Mouse (Mus musculus) neural tube, embryonic 12.5 days (tissue): ENCODE results near the gene Ttyh3. TPM values are rescaled to one million over a fixed set of nuclear protein-coding genes. Genes with fewer than 3 reads are reported as not detected.

Experiments
- ATAC-seq: fragments of 200-750 bp; cut with Nextera tagmentation; 2 replicates; pipeline ENCODE4 v1.8.0; 2017; ENCODE audit warnings: low read depth, mild to moderate bottlenecking, moderate TSS enrichment, moderate library complexity; ENCODE audit not compliant: low FRiP score
- H3K27ac ChIP-seq: fragments of 300-500 bp; sonication (generic); 2 replicates; pipeline ENCODE4 v1.5.1; 2016
- H3K27me3 ChIP-seq: fragments of 300-500 bp; sonication (generic); replicated peaks from 2 replicates; pipeline ENCODE4 v1.6.1; 2016; ENCODE audit warnings: mild to moderate bottlenecking
- H3K36me3 ChIP-seq: fragments of 300-500 bp; sonication (generic); 2 replicates; pipeline ENCODE4 v1.6.1; 2016; ENCODE audit warnings: mild to moderate bottlenecking
- H3K4me1 ChIP-seq: fragments of 300-500 bp; sonication (generic); 2 replicates; pipeline ENCODE4 v1.6.1; 2016
- H3K4me2 ChIP-seq: fragments of 300-500 bp; sonication (generic); replicated peaks from 2 replicates; pipeline ENCODE4 v1.6.1; 2016; ENCODE audit warnings: mild to moderate bottlenecking
- H3K4me3 ChIP-seq: fragments of 300-500 bp; sonication (generic); 2 replicates; pipeline ENCODE4 v1.5.1; 2016
- H3K9ac ChIP-seq: fragments of 300-500 bp; sonication (generic); 2 replicates; pipeline ENCODE4 v1.6.1; 2016; ENCODE audit warnings: mild to moderate bottlenecking
- H3K9me3 ChIP-seq: fragments of 300-500 bp; sonication (generic); 2 replicates; pipeline ENCODE4 v1.6.1; 2016; ENCODE audit warnings: mild to moderate bottlenecking
- WGBS: fragments of 180-500 bp; shearing (Covaris S2); methylation state at CpG from one replicate; pipeline ENCODE4 v1.1.7; 2016; 5-methylcytosine and 5-hydroxymethylcytosine counted together
- polyA plus RNA-seq: library from polyadenylated mRNA; unstranded; fragments of >200 nt; fragmentation: Nextera tagmentation; extraction: Ambion mirVana; gene quantifications from 2 replicates; pipeline ENCODE4 v1.2.1, GENCODE M21; 2016

Gene Ttyh3
- polyA plus RNA-seq, 1 experiment from 2014 or later, result 83.3 TPM

DNA sequence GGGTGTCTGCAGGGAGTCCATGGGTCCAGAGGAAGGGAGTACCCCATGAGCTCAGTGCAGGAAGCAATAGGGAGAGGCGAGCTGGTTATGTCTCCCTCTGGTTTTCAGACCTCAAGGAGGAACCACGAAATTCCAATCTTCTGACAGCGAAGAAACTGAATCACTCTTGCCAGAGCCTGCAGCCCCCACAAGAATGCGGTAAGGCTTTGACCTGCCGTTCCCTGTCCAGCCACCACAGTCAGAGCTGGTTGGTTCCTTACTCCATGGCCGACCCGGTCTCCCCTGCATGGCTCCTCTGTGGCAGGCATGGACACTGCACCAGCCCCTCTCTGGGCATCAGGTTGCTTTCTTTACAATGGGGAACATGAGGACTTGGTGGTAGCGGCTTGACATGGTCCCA, 44.4 kb downstream of the Ttyh3 start:
- no peaks in the 10 kb centered on the region for H3K27me3 ChIP-seq
- no peak for ATAC-seq
- no peak overlapping the region for H3K4me2 ChIP-seq
- 78% methylated on average over 8 of the region's 8 CpGs for WGBS
- no peak overlapping the region for H3K4me3 ChIP-seq
- no peaks in the 10 kb centered on the region for H3K9me3 ChIP-seq
- peaks cover 54% of the 10 kb centered on the region for H3K4me1 ChIP-seq
- H3K36me3 ChIP-seq, result no peaks in the 10 kb centered on the region
- H3K9ac ChIP-seq, result no peak overlapping the region
- no peak overlapping the region for H3K27ac ChIP-seq

DNA sequence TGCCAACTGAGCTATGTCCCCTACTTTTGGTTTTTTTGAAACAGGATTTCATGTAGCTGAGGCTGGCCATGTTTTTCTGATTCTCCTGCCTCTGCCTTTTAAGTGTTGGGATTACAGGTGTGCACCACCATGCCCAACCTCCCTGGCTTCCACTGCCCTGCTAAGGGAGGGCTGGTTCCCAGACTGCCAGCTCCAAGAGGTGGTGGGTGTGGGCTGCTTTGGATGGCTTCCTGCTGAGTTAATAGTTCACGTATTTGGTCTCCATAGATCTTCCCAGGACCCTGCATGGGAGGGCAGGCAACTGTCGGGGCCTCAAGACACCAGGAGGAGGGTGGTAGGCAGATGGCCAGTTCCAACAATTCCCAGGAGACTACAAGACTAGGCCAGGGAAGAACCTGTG, 46.3 kb downstream of the Ttyh3 start:
- no peak overlapping the region for H3K4me2 ChIP-seq
- ATAC-seq, result no peak
- 28% methylated on average over 2 of the region's 2 CpGs for WGBS
- H3K4me1 ChIP-seq, result peaks cover 35% of the 10 kb centered on the region
- H3K27ac ChIP-seq, result no peak overlapping the region
- H3K9me3 ChIP-seq, result no peaks in the 10 kb centered on the region
- no peak overlapping the region for H3K9ac ChIP-seq
- H3K36me3 ChIP-seq, result no peaks in the 10 kb centered on the region
- H3K27me3 ChIP-seq, result no peaks in the 10 kb centered on the region
- no peak overlapping the region for H3K4me3 ChIP-seq

DNA sequence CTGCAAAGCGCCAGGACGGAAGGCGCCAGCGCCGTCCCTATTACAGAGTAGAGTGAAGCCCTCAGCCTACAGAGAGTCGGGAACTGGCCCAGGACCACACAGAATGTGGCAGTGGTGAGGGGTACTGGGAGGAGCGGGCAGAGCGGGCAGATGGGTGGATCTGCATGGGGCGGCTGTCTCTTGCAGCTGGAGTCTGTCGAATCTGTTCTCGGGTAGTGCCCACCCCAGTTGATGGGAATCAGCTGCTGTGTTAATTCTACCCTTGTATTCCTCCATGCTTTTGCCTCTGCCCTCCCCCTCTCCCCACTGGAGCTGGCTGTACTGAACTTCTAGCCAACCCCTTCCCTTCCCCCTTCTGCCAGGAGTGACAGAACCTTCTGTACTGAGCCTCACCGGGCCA, 47.1 kb downstream of the Ttyh3 start:
- Histone ChIP-seq H3K27ac (no peak overlapping the region), H3K4me1 (peaks cover 32% of the 10 kb centered on the region)

GRCm38 (mm10) chr5:140599939-140600338, 48.9 kb downstream of the Ttyh3 start:
- H3K4me3 ChIP-seq, result no peak overlapping the region
- H3K27ac ChIP-seq, result no peak overlapping the region
- H3K4me2 ChIP-seq, result no peak overlapping the region
- H3K4me1 ChIP-seq, result peaks cover 14% of the 10 kb centered on the region
- H3K9ac ChIP-seq, result no peak overlapping the region
- 34% methylated on average over 5 of the region's 5 CpGs for WGBS
- ATAC-seq, result no peak
- no peaks in the 10 kb centered on the region for H3K36me3 ChIP-seq
- H3K9me3 ChIP-seq, result no peaks in the 10 kb centered on the region
- no peaks in the 10 kb centered on the region for H3K27me3 ChIP-seq

More for the DNA sequence above, 47.1 kb downstream of the Ttyh3 start:
- ATAC-seq, result 0 out of 2 replicates have a peak, but pooled peaks have one; percentile 49
- no peak overlapping the region for H3K9ac ChIP-seq
- H3K36me3 ChIP-seq, result no peaks in the 10 kb centered on the region
- no peaks in the 10 kb centered on the region for H3K9me3 ChIP-seq
- no peak overlapping the region for H3K4me3 ChIP-seq
- 74% methylated on average over 12 of the region's 12 CpGs for WGBS
- no peaks in the 10 kb centered on the region for H3K27me3 ChIP-seq
- no peak overlapping the region for H3K4me2 ChIP-seq

- Histone ChIP-seq H3K4me2 (no peak overlapping the region), H3K27ac (no peak overlapping the region), H3K4me3 (no peak overlapping the region), H3K9ac (no peak overlapping the region), H3K27me3 (no peaks in the 10 kb centered on the region), H3K9me3 (no peaks in the 10 kb centered on the region), H3K36me3 (no peaks in the 10 kb centered on the region), H3K4me1 (peaks cover 12% of the 10 kb centered on the region; the same call in 1 of the 2 replicates)
- WGBS, result 86% methylated on average over 4 of the region's 4 CpGs
- ATAC-seq, result no peak
These were observed 51.0 kb downstream of the Ttyh3 start for GRCm38 (mm10) chr5:140597787-140598186.

GRCm38 (mm10) chr5:140596927-140597588, 51.8 kb downstream of the Ttyh3 start:
- H3K27me3 ChIP-seq, result no peaks in the 10 kb centered on the region
- H3K36me3 ChIP-seq, result no peaks in the 10 kb centered on the region
- no peak overlapping the region for H3K9ac ChIP-seq
- H3K4me3 ChIP-seq, result no peak overlapping the region
- no peak overlapping the region for H3K4me2 ChIP-seq
- WGBS, result 80% methylated on average over 18 of the region's 18 CpGs
- peaks cover 12% of the 10 kb centered on the region; the same call in 1 of the 2 replicates for H3K4me1 ChIP-seq
- ATAC-seq, result no peak
- H3K9me3 ChIP-seq, result no peaks in the 10 kb centered on the region
- H3K27ac ChIP-seq, result no peak overlapping the region

DNA sequence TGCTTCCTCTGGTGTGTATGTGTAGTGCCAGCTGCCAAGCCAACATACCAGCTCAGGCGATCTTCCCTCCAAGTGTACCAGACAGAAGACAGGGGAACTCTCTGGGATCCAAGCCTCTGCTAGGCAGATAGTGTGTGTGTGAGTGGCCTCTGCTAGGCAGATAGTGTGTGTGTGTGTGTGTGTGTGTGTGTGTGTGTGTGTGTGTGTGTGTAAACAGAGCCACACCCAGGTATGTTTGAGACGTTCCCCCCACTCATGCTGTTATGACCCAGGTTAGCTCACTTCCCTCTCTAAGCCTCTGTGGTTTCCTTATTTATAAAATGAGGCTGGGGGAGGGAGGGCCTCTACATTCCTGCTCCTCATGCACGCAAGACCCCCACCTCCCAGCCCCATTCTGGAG, 52.4 kb downstream of the Ttyh3 start:
- Histone ChIP-seq H3K9ac (no peak overlapping the region), H3K9me3 (no peaks in the 10 kb centered on the region), H3K36me3 (no peaks in the 10 kb centered on the region), H3K4me2 (no peak overlapping the region), H3K27ac (no peak overlapping the region), H3K27me3 (no peaks in the 10 kb centered on the region), H3K4me1 (peaks cover 8% of the 10 kb centered on the region; the same call in 1 of the 2 replicates), H3K4me3 (no peak overlapping the region)
- no peak for ATAC-seq
- 77% methylated on average over 3 of the region's 3 CpGs for WGBS

- no peak for ATAC-seq
- Histone ChIP-seq H3K9me3 (no peaks in the 10 kb centered on the region), H3K4me3 (no peak overlapping the region), H3K4me2 (no peak overlapping the region), H3K4me1 (peaks cover 5% of the 10 kb centered on the region; the same call in 1 of the 2 replicates), H3K27me3 (no peaks in the 10 kb centered on the region), H3K9ac (no peak overlapping the region), H3K27ac (no peak overlapping the region), H3K36me3 (no peaks in the 10 kb centered on the region)
- whole genome bisulfite sequencing, result 66% methylated on average over 5 of the region's 5 CpGs
These were observed 54.0 kb downstream of the Ttyh3 start for GRCm38 (mm10) chr5:140594846-140595245.

GRCm38 (mm10) chr5:140589082-140589774, 59.6 kb downstream of the Ttyh3 start:
- H3K27ac ChIP-seq, result no peak overlapping the region
- peaks cover 6% of the 10 kb centered on the region for H3K4me1 ChIP-seq

GRCm38 (mm10) chr5:140583732-140584368, 65.0 kb downstream of the Ttyh3 start:
- Histone ChIP-seq H3K9ac (peak overlapping the region; percentile 9; the same call in 1 of the 2 replicates), H3K36me3 (no peaks in the 10 kb centered on the region), H3K4me3 (no peak overlapping the region), H3K4me2 (peak overlapping the region; percentile 28), H3K27me3 (no peaks in the 10 kb centered on the region), H3K27ac (peak overlapping the region; percentile 62), H3K9me3 (no peaks in the 10 kb centered on the region), H3K4me1 (peaks cover 55% of the 10 kb centered on the region)
- WGBS, result 10% methylated on average over 6 of the region's 6 CpGs
- ATAC-seq, result peak; percentile 80

More at GRCm38 (mm10) chr5:140589082-140589774, 59.6 kb downstream of the Ttyh3 start:
- H3K9ac ChIP-seq, result no peak overlapping the region
- WGBS, result 92% methylated on average over 16 of the region's 16 CpGs
- no peaks in the 10 kb centered on the region for H3K27me3 ChIP-seq
- H3K4me2 ChIP-seq, result no peak overlapping the region
- H3K36me3 ChIP-seq, result no peaks in the 10 kb centered on the region
- ATAC-seq, result no peak
- no peak overlapping the region for H3K4me3 ChIP-seq
- H3K9me3 ChIP-seq, result no peaks in the 10 kb centered on the region

- H3K4me3 ChIP-seq, result no peak overlapping the region
- H3K36me3 ChIP-seq, result no peaks in the 10 kb centered on the region
- ATAC-seq, result peak; percentile 42
- WGBS, result 21% methylated on average over 8 of the region's 8 CpGs
- H3K9me3 ChIP-seq, result no peaks in the 10 kb centered on the region
- H3K4me1 ChIP-seq, result peaks cover 60% of the 10 kb centered on the region
- H3K27me3 ChIP-seq, result no peaks in the 10 kb centered on the region
- H3K9ac ChIP-seq, result 0 out of 2 replicates have a peak overlapping the region, but pooled peaks have one; percentile 26
- peak overlapping the region; percentile 62 for H3K27ac ChIP-seq
- peak overlapping the region; percentile 28; the same call in 1 of the 2 replicates for H3K4me2 ChIP-seq
These were observed 65.7 kb downstream of the Ttyh3 start for GRCm38 (mm10) chr5:140582995-140583731.

DNA sequence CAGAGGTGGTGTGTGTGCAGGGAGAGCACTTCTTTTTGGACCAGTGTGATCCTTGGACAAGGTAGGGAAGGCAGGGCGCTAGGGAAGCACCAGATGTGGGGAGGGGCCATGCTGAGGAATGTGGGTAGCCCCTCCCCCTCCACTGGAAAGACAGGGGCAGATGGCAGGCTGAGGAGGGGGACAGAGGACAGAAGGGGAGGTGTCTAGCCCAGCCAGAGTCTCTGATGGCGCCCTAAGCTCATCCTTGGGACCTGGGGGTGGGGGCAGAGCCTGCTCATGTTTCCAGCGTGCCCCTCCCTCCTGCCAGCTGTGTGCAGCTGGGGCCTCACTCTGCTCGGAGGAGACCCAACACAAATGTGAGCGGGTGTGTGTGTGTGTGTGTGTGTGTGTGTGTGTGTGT, 67.3 kb downstream of the Ttyh3 start:
- no peak for ATAC-seq
- Histone ChIP-seq H3K4me1 (peaks cover 60% of the 10 kb centered on the region), H3K4me3 (no peak overlapping the region), H3K36me3 (no peaks in the 10 kb centered on the region), H3K4me2 (peak overlapping the region; percentile 22), H3K27ac (no peak overlapping the region), H3K9ac (no peak overlapping the region), H3K27me3 (no peaks in the 10 kb centered on the region), H3K9me3 (no peaks in the 10 kb centered on the region)
- WGBS, result 6% methylated on average over 5 of the region's 5 CpGs
